Mouse (Mus musculus) thymus, adult 2 months (tissue): ENCODE measurements around the gene Prrg4.

Source experiments
- CTCF ChIP-seq: fragments of 200-500 bp; IDR thresholded peaks from 2 replicates; pipeline ENCODE4 v1.5.1; 2012; ENCODE audit warnings: mild to moderate bottlenecking, control low read depth, low read length, moderate library complexity, borderline replicate concordance; ENCODE audit not compliant: control insufficient read depth, poor library complexity, insufficient read depth; ENCODE audit errors: extremely low read depth
- POLR2A ChIP-seq: fragments of 200-500 bp; IDR thresholded peaks from 2 replicates; pipeline ENCODE4 v1.6.1; 2012; ENCODE audit warnings: mild to moderate bottlenecking, low read length, control low read depth, moderate library complexity; ENCODE audit not compliant: control insufficient read depth, poor library complexity, insufficient read depth; ENCODE audit errors: extremely low read depth

GRCm38 (mm10) chr2:104840974-104841373 is 8.7 kb downstream of the Prrg4 start:
- TF ChIP-seq POLR2A (no peak), CTCF (no peak)
